Mouse (Mus musculus): ENCODE data around the gene Pabpc4. TPM values are rescaled to one million over a fixed set of nuclear protein-coding genes. Genes with fewer than 3 reads are reported as not detected.
"Not testable (repeated sequence)": the region's sequence is repeated elsewhere in the genome, so short reads cannot be mapped to it uniquely, and the experiment has no call there.

Gene Pabpc4
- polyA plus RNA-seq, 1 experiment from 2014 or later = 25.5 TPM

GRCm38 (mm10) chr4:123293661-123294443 is 31.7 kb downstream of the Pabpc4 start:
- H3K4me1 ChIP-seq (replicated peaks) = no peaks in the 10 kb centered on the region
- 85% methylated on average over 7 of the region's 7 CpGs for WGBS
- H3K27me3 ChIP-seq = no peaks in the 10 kb centered on the region
- H3K9ac ChIP-seq (replicated peaks) = no peak overlapping the region
- H3K4me2 ChIP-seq (replicated peaks) = no peak overlapping the region
- H3K27ac ChIP-seq = no peak overlapping the region
- H3K4me3 ChIP-seq (replicated peaks) = no peak overlapping the region
- no peaks in the 10 kb centered on the region for H3K9me3 ChIP-seq
- peaks cover 94% of the 10 kb centered on the region for H3K36me3 ChIP-seq
- ATAC-seq = no peak

- not testable (repeated sequence) for H3K9ac ChIP-seq (replicated peaks); H3K9me3 ChIP-seq; H3K4me2 ChIP-seq (replicated peaks); H3K27ac ChIP-seq; H3K4me3 ChIP-seq (replicated peaks); H3K4me1 ChIP-seq (replicated peaks); H3K27me3 ChIP-seq; ATAC-seq
- peaks cover 94% of the 10 kb centered on the region for H3K36me3 ChIP-seq
- 94% methylated on average over 15 of the region's 15 CpGs for WGBS
These were observed 32.9 kb downstream of the Pabpc4 start for GRCm38 (mm10) chr4:123295026-123295425.

- H3K9me3 ChIP-seq = no peaks in the 10 kb centered on the region
- no peak overlapping the region for H3K4me3 ChIP-seq (replicated peaks)
- H3K4me2 ChIP-seq (replicated peaks) = no peak overlapping the region
- peaks cover 98% of the 10 kb centered on the region for H3K36me3 ChIP-seq
- ATAC-seq = no peak
- no peaks in the 10 kb centered on the region for H3K4me1 ChIP-seq (replicated peaks)
- 93% methylated on average over 21 of the region's 21 CpGs for WGBS
- H3K27ac ChIP-seq = no peak overlapping the region
- no peak overlapping the region for H3K9ac ChIP-seq (replicated peaks)
- H3K27me3 ChIP-seq = no peaks in the 10 kb centered on the region
These were observed 33.5 kb downstream of the Pabpc4 start for GRCm38 (mm10) chr4:123295516-123296147.

GRCm38 (mm10) chr4:123296148-123296534 is 34.0 kb downstream of the Pabpc4 start:
- Histone ChIP-seq H3K27ac (no peak overlapping the region), H3K4me3 (replicated peaks) (no peak overlapping the region), H3K9me3 (no peaks in the 10 kb centered on the region), H3K9ac (replicated peaks) (no peak overlapping the region), H3K4me1 (replicated peaks) (no peaks in the 10 kb centered on the region), H3K27me3 (no peaks in the 10 kb centered on the region), H3K4me2 (replicated peaks) (no peak overlapping the region), H3K36me3 (peaks cover 94% of the 10 kb centered on the region)
- ATAC-seq = no peak
- 90% methylated on average over 5 of the region's 5 CpGs for WGBS

DNA sequence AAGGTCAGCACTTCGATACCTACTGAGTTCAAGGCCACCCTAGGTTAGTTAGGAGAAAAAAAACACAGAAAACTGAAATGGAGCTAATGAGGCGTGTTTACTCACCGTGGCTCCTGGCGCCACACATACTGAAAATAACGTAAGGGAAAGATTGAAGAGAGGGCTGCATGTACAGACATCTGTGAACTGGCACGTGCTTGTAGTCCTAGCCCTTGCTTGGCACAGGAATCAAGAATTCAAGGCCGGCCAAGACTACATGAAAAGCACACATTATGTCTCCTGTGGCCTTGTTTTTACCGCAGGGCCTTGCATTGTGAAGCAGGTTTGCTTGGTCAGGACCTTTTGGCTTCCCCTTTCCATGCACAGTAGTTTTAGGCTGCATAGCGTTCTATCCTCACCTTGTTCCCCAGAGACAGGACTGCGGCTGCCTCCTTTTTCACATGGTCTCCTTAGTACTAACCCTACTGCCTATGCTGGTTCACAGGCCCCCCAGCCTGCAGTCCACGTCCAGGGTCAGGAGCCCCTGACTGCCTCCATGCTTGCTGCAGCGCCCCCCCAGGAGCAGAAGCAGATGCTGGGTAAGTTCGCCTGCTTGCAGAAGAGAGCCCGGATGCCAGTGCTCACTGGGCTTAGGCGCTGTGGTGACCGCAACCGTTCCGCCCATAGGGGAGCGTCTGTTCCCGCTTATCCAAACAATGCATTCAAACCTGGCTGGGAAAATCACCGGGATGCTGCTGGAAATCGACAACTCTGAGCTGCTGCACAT is 35.2 kb downstream of the Pabpc4 start:
- H3K4me3 ChIP-seq (replicated peaks) = no peak overlapping the region
- no peaks in the 10 kb centered on the region for H3K4me1 ChIP-seq (replicated peaks)
- no peak overlapping the region for H3K9ac ChIP-seq (replicated peaks)
- WGBS = 90% methylated on average over 22 of the region's 22 CpGs
- H3K9me3 ChIP-seq = no peaks in the 10 kb centered on the region
- no peak overlapping the region for H3K4me2 ChIP-seq (replicated peaks)
- ATAC-seq = no peak
- H3K27ac ChIP-seq = no peak overlapping the region
- peaks cover 90% of the 10 kb centered on the region for H3K36me3 ChIP-seq
- H3K27me3 ChIP-seq = no peaks in the 10 kb centered on the region

GRCm38 (mm10) chr4:123298226-123298625 is 36.1 kb downstream of the Pabpc4 start:
- Histone ChIP-seq H3K4me2 (replicated peaks) (no peak overlapping the region), H3K9ac (replicated peaks) (no peak overlapping the region), H3K4me3 (replicated peaks) (no peak overlapping the region), H3K4me1 (replicated peaks) (no peaks in the 10 kb centered on the region), H3K9me3 (no peaks in the 10 kb centered on the region), H3K36me3 (peaks cover 90% of the 10 kb centered on the region), H3K27me3 (no peaks in the 10 kb centered on the region), H3K27ac (no peak overlapping the region)
- 91% methylated on average over 4 of the region's 4 CpGs for WGBS
- ATAC-seq = no peak

DNA sequence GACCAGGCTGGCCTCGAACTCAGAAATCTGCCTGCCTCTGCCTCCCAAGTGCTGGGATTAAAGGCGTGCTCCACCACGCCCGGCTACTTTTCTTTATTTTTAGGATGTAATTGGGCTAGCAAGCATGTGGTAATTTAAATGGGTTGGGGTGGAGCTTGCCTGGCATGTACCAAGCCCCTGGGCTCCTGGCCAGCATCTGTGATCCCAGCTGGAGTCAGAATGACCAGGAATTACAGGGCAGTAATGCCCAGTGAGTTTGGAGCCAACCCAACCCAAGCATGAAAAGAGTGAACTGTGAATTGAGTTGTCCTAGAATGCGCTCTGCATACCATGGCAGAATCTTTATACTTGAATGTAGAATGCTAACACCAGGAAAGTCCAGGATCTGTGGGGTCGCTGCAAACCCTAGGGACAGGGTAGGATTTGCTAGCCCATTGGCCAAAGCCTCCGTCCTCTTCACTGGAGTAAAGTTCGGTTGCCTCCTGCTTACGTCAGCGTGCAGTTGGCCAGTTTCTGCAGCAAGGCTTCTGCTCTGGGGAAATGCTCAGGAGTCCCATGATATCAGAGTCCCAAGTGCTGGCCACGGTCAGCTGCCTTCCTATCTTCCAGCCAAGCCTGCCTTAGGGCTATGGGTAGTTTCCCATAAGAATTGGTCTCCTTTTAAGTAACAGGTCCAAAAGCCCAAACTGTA is 37.0 kb downstream of the Pabpc4 start:
- H3K9ac ChIP-seq (replicated peaks) = no peak overlapping the region
- WGBS = 94% methylated on average over 11 of the region's 11 CpGs
- ATAC-seq = no peak

GRCm38 (mm10) chr4:123305789-123306188 is 43.6 kb downstream of the Pabpc4 start:
- no peaks in the 10 kb centered on the region for H3K9me3 ChIP-seq
- WGBS = 38% methylated on average over 3 of the region's 3 CpGs

More for the DNA sequence above, 37.0 kb downstream of the Pabpc4 start:
- H3K27me3 ChIP-seq = no peaks in the 10 kb centered on the region
- no peak overlapping the region for H3K27ac ChIP-seq
- no peak overlapping the region for H3K4me3 ChIP-seq (replicated peaks)
- H3K4me1 ChIP-seq (replicated peaks) = no peaks in the 10 kb centered on the region
- peaks cover 90% of the 10 kb centered on the region for H3K36me3 ChIP-seq
- H3K4me2 ChIP-seq (replicated peaks) = no peak overlapping the region
- H3K9me3 ChIP-seq = no peaks in the 10 kb centered on the region

DNA sequence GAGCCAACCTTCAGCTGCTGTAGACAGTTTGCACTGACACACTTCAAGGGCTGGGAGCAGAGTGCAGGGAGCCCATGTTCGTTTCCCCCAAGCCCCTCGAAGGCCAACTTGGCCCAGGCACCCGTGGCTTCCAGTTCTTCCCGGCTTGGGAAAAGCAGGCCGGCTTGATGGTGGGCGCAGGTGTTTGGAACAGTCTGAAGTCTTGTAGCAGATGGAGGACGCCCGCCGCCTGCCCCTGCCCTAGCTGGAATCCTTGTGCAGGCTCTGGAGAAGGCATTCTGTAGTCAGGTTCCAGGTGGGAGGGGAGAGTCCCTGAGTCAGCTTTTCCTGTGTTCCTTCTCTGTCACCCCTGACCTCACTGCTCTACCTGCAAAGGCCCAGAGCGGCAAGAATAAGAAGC is 44.8 kb downstream of the Pabpc4 start:
- no peak overlapping the region for H3K4me3 ChIP-seq (replicated peaks)
- H3K9me3 ChIP-seq = no peaks in the 10 kb centered on the region
- no peaks in the 10 kb centered on the region for H3K4me1 ChIP-seq (replicated peaks)
- no peak overlapping the region for H3K27ac ChIP-seq
- 91% methylated on average over 10 of the region's 10 CpGs for WGBS
- peaks cover 22% of the 10 kb centered on the region for H3K36me3 ChIP-seq
- ATAC-seq = no peak
- no peak overlapping the region for H3K4me2 ChIP-seq (replicated peaks)
- H3K9ac ChIP-seq (replicated peaks) = no peak overlapping the region
- no peaks in the 10 kb centered on the region for H3K27me3 ChIP-seq

More at GRCm38 (mm10) chr4:123305789-123306188, 43.6 kb downstream of the Pabpc4 start:
- H3K9ac ChIP-seq (replicated peaks) = no peak overlapping the region
- no peak overlapping the region for H3K4me3 ChIP-seq (replicated peaks)
- H3K4me1 ChIP-seq (replicated peaks) = no peaks in the 10 kb centered on the region
- H3K4me2 ChIP-seq (replicated peaks) = no peak overlapping the region
- no peak overlapping the region for H3K27ac ChIP-seq
- H3K27me3 ChIP-seq = no peaks in the 10 kb centered on the region
- H3K36me3 ChIP-seq = peaks cover 28% of the 10 kb centered on the region
- ATAC-seq = peak; percentile 65

DNA sequence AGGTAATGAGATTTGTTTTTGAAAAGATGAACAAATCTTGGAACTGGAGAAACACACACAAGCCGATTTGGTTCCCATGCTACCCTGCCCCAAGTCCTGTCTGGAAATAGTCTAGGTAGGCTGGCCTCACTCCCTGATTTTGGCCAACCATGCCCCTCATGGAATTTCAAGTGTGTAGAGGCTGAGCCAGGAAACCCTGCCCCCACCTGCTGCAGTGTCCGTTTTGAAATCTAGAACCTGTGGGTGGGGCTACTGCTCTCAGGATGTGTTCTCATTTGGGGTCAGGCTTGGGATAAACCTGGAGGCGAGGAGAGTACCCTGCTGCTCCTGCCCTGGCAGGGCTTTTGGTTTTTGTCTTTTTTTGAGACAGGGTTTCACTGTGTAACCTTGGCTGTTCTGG is 46.1 kb downstream of the Pabpc4 start:
- Histone ChIP-seq H3K9ac (replicated peaks) (no peak overlapping the region), H3K4me1 (replicated peaks) (no peaks in the 10 kb centered on the region), H3K9me3 (no peaks in the 10 kb centered on the region), H3K27ac (no peak overlapping the region), H3K4me2 (replicated peaks) (no peak overlapping the region), H3K4me3 (replicated peaks) (no peak overlapping the region), H3K27me3 (no peaks in the 10 kb centered on the region), H3K36me3 (peaks cover 10% of the 10 kb centered on the region)
- no peak for ATAC-seq
- WGBS = 68% methylated on average over 3 of the region's 3 CpGs

- H3K36me3 ChIP-seq = no peaks in the 10 kb centered on the region
- no peak overlapping the region for H3K9ac ChIP-seq (replicated peaks)
- H3K4me2 ChIP-seq (replicated peaks) = no peak overlapping the region
- H3K27me3 ChIP-seq = no peaks in the 10 kb centered on the region
- no peak for ATAC-seq
- no peaks in the 10 kb centered on the region for H3K9me3 ChIP-seq
- no peak overlapping the region for H3K27ac ChIP-seq
- H3K4me3 ChIP-seq (replicated peaks) = no peak overlapping the region
- H3K4me1 ChIP-seq (replicated peaks) = no peaks in the 10 kb centered on the region
- 86% methylated on average over 7 of the region's 7 CpGs for WGBS
These were observed 49.7 kb downstream of the Pabpc4 start for GRCm38 (mm10) chr4:123311845-123312244.

GRCm38 (mm10) chr4:123313010-123313409 is 50.9 kb downstream of the Pabpc4 start:
- Histone ChIP-seq H3K27ac (no peak overlapping the region), H3K27me3 (no peaks in the 10 kb centered on the region), H3K9ac (replicated peaks) (no peak overlapping the region), H3K36me3 (no peaks in the 10 kb centered on the region), H3K4me3 (replicated peaks) (no peak overlapping the region), H3K4me2 (replicated peaks) (no peak overlapping the region), H3K4me1 (replicated peaks) (no peaks in the 10 kb centered on the region), H3K9me3 (no peaks in the 10 kb centered on the region)
- 89% methylated on average over 6 of the region's 6 CpGs for WGBS
- ATAC-seq = no peak
